Mouse (Mus musculus) ES-E14 (cell line): ENCODE results near the gene Hdac10.

Experiments
- CHD2 ChIP-seq: IDR thresholded peaks from 2 replicates; pipeline ENCODE4 v1.6.1; 2014; ENCODE audit warnings: mild to moderate bottlenecking, low read depth, low read length, inconsistent platforms
- HCFC1 ChIP-seq: IDR thresholded peaks from 2 replicates; pipeline ENCODE4 v1.6.1; 2012; ENCODE audit warnings: low read length, inconsistent platforms, borderline replicate concordance; ENCODE audit not compliant: insufficient read depth
- MAFK ChIP-seq: IDR thresholded peaks from 2 replicates; pipeline ENCODE4 v1.6.1; 2014; ENCODE audit warnings: mild to moderate bottlenecking, low read depth, low read length, inconsistent platforms; ENCODE audit not compliant: insufficient read depth
- ZC3H11A ChIP-seq: IDR thresholded peaks from 2 replicates; pipeline ENCODE4 v1.6.1; 2012; ENCODE audit warnings: low read depth, mild to moderate bottlenecking, inconsistent platforms, low read length, borderline replicate concordance
- ZNF384 ChIP-seq: IDR thresholded peaks from 2 replicates; pipeline ENCODE4 v1.6.1; 2012; ENCODE audit warnings: low read depth, low read length, inconsistent platforms

- TF ChIP-seq HCFC1 (no peak), CHD2 (no peak), MAFK (no peak), ZNF384 (no peak), ZC3H11A (no peak)
These were observed 31.1 kb downstream of the Hdac10 start for GRCm38 (mm10) chr15:89097450-89097849.
